Mouse (Mus musculus) induced T-regulatory cell, adult 2 months (primary cell): Measurements from ENCODE around the gene Aktip.

ENCODE experiments used
- DNase-seq: peaks from one replicate; pipeline ENCODE4 v3.0.0-alpha.2; 2012; ENCODE audit warnings: low read depth

The Aktip gene

DNA sequence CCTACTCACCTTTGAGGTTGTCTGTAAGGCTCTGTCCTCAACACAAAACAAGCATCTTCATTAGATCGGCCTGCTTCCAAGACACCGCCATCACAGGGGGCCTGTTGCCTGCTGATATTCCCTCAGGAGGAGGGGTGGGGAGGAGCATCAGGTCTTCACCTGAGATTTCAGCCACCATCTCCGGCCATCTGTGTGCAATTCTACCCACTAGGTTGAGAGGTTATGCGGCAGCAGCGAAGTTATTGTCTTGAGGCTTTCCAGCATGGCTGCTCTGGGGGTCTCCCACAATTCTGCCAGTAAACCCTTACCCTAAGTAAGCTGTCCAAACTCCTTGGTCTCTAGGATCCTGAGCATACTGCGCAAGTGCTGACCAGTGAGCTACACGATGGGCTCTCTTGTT lies at the start of gene Aktip:
Aktip (minus strand) TSS at position 101 of the 400 bp plus-strand sequence.
- DNase-seq, result no peak

DNA sequence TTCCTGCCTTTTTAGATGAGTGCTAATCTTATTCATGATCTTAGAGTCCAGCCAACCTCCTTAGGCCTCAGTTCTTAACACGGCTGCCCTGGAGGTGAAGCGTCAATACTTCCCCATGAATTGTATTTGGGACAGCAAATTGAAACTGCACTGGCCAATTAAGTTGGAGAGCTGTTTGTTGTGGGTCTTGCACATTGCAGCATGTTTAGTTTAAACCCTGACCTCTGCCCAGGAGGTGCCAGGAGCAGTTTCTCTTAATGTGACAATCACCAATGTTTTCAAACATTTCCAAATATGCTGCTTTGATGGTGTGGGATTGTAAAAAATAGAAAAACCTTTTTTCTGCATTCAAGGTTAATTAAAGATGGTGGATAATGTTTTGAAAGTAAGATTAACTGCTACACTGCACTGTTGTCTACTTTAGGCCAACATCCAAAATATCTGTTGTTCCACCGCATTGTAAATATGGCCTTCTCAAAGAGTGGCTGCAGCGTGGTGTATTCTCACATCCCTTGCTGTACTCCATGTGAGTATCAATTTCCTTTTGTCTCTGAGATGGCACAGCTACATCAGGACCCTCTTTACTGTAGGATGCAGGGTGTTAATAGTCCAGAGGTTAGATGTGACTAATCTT lies 46.2 kb upstream of the Aktip start:
- no peak for DNase-seq

DNA sequence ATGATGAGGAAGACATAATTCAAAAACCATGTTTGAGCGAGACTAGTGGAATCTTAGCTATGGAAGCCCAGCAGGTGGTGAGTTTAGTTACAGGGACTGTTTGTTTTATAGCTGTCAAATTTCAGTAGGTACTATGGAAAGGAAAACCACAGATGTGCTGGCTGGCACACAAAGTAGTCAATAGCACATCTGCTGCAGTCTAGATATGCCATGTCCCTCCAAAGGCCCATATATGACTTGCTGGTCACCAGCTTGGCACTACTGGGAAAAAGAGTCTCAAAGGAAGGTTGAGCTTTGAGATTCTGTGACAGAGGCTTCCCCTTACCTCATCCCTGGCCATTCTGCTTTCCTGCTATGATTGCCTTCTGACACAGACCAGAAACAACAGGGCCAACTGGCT lies 42.9 kb upstream of the Aktip start:
- no peak for DNase-seq

DNA sequence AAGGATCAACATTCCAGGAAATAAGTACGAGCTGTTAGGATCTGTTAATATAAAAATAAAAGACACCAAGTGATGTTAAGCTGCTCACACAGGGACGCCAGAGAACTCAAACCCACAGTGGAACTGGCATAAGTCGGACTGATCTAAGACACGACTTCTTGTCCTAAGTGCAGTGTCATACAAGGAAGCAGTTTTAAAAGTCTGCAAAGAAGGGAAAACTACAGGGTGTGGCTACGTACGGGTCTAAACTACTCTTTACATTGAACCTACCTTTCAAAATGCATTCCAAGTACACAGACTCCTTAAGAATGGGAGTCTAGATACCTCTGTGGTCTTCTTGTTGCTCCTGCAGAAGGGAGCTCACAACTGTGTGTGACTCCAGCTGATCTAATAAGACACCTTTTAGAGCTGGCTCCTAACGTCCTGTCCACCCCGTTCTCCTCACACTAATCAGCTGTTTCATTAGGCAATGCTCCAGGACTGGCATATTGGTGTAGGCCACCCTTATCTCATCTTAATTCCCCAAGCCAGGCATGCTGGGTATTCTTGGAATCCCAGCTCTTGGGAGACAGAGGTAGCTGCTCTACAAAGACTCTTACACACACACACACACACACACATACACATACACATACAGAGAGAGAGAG lies 42.2 kb upstream of the Aktip start:
- DNase-seq, result no peak

DNA sequence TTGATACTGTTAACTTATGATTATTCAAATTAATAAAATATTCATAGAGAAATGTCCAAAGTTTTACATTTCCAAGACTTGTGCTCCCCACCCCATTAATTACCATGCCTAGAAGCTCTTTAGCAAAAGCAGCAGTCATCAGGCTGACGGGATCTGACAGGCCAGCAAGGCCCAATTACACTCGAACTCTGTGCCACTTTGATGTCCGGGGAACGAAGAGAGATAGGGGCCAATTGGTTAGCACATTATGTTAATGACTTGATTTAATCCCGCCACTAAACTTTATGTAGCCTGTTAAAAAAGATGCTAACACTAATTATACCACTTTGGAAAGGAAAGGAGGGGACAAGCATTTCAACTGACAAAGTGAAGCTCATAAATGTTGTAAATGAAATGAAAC lies 41.6 kb upstream of the Aktip start:
- no peak for DNase-seq

DNA sequence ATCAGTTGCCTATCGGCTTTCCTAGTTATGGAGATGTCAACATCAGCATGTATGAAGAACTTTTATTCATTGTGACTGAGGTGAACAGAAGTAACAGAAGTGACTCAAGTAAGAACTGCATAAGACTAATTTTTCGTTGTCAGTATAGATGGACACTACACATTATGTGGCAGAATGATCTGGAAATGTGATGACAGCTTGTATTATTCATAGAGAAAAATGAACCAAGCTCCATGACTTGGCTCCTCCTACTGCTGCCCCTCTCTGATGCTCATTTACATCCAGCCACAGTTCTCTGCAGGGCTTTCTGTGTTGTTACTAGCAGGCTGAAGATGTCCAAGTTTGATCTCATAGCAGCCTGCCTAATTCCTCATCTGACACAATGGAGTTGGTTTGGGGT lies 37.4 kb upstream of the Aktip start:
- DNase-seq, result no peak

DNA sequence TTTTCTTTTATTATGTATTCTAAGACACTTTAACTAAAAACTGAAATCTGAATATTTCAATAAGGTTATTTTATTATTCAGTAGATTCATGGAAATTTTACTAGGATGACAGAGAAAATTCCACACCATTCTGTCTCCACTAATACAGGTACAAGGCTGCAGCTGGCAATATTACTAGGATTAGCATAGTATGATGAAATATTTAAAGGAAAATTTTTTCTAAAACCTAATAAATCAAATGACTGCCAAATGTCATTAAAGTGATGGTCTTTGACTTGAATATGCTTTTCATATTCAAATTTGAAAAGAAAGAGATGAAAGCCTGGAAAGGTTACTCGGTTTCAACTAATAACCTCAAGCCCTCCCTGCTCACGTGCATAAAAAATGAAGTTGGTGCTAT lies 34.3 kb upstream of the Aktip start:
- no peak for DNase-seq

DNA sequence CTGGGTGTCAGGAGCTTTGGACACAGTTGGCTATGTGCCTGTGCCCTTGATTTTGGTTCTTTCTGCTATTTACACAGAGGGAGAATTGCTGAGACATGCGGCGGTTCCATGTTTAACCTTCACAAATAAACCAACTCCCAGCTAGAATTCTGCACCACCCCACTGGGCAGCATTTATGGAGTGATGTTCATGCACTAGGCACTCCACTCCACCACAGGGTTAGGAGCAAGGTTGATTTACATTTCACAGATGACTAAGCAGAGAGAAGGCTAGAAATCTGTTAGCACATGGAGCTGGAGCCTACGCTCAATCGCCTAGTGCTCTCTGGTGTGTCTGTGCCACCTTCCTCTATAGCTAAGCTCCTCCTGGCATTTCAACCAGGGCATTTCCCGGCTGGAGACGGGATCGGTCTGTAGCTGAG lies 27.7 kb upstream of the Aktip start:
- no peak for DNase-seq

DNA sequence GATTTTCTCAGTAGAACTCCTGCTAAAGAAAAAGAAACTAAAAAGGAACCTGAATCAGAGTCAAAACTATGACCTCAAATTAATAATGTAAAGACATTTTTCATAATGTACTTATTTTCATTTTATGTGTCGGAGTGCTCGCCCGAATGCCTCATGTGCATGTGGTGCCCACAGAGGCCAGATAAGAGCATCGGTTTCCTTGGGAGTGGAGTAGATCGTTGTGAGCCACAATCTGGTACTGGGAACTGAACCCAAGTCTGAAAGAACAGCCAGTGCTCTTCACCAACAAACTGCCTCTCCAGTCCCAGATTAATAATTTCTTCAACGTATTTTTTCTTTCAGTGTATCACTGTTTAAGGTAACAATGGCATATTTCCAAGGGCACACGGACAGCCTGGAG lies 24.5 kb upstream of the Aktip start:
- no peak for DNase-seq

DNA sequence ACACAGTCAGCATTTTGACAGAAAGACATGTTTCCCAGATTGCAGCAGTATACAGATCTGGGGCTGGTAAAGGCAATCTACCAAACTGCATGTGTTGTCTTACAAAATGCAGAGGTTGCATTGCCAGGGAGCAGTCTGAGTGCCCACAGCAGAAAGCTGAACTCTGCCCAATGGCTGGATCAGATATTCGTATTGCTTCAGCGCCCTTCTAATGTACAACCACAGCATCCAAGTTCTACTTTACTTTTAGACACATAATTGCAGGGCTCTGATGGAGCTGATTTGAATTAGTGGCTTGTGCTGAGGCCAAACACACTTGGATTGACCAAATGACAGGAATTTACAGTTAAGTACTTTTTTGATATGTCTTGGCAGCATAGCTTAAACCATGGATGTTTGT lies 22.1 kb upstream of the Aktip start:
- DNase-seq, result no peak

DNA sequence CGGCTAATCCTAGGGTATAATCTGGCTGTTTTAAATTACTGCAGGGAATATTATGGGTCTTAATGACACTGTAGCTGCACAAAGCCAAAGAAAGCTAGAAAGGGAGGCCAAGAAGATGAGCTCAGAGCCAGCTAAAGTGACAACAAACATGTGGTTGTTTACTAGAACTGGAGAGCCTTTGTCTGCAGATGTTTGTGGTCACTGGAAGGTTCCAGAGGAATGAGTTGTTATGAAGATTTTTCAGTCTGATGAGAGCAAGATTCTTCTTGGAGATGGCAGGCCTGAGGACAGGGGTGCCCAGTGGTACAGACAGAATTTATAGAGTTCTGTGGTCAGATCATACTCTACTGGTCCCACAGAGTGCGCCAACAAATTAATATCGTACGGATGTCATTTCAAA lies 18.5 kb upstream of the Aktip start:
- no peak for DNase-seq

DNA sequence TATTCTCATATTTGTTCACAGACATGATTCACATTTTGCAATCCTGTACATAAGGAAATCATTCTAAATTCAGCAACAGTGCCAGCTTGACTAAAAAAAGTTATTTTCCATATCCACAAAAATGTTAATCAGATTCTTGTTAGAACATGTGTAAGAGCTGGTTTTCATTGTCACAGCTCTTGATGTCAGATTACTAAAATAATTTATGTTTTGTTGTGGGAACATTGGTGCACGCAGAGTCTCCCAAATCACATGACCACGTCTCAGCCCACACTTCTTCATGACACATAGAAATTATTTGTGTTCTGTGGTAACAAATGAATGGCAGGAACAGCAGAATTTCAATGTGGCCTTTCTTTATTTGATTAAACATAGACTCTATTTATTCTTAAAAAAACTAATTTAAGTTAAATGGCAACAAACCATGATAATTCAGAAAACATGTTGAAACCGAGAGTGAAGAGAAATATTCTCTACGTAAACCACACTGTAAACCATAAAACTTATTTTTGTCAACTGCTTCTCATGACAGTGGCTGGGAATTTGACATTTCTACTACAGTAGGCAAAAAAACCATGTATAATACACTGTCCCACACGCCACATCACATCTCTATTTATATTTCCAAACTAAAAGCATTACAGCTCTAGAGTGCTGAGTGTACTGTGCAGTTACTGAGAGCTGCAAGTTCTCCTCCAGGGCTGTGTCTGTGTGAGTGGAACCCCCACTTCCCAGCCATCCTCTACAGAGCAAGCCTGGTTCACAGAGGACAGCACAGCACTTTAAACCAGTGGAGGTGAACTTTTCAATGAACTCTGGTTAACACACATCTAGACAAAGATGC lies 17.5 kb upstream of the Aktip start:
- DNase-seq, result no peak

DNA sequence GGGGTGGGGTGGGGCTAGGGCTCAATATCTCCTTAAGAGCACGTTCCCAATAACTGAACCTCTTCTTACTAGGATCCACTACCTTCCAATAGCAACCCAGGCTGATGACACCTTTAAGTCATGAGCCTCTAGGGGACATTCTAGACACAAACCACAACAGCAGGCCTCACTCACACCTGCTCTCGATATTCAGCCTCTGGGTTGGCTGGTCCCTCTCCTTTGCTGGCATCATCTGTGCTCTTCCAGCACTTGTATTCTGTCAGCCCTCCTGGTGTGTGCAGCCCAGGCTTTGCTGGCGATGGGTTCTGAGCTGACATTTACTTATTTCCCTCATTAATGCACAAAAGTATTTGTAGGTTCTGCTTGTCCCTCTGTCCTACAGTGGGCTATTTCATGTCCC lies 14.5 kb upstream of the Aktip start:
- DNase-seq, result no peak

DNA sequence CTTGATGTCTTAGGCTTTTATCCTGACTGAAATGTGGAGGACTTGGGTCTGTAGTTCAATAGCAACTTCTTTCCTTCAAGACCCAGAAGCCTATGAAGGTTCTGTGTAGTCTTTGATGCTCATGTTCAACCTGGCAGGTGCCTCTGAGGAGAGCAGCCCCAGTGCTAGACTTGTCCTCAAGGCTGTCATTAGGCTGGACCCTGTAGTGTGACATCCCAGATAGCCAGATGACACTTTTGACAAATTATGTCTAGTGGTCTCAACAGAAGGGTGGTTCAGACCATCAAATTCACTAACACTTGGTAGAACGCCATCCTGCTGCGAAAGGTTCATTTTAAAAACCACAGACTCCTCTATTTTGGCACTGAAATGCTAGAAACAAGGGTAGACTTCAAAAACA lies 13.2 kb upstream of the Aktip start:
- DNase-seq, result no peak

DNA sequence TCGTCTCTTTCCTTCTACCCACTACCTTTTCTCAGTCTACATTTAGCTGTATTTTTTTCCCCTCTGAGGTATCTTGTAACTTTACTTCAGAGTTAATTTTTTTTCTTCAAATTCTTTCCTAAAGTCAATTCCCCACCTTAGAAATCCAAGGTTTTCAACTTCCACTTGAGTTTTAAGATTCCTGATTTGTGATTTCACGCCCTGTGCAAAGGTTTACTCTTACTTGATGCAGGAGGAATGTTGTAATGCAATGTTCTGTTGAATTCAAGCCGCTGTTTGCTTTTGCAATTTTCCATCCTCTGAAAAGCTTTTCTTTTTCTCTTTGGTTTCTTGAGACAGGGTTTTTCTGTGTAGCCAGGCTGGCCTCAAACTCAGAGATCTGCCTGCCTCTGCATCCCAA lies 9.9 kb upstream of the Aktip start:
- DNase-seq, result no peak

DNA sequence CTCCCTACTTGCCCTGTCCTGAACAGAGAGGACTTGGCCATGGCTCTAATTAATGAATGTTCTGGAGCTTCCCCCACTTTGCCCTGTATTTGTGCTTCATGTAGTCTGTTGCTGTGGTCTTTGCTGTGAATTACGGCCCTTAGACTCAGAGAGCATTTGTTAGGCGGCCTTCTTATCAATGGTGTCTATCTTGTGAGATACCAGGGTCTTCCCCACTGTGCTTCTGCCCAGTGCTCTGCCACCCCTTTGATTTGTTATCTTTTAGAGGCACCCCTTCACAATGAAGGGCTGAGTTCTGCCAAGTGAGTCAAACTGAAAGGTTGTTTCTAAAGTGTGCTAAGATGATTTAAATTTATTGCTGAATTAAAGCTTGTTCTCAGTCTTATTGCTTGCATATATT lies 7.9 kb upstream of the Aktip start:
- no peak for DNase-seq

DNA sequence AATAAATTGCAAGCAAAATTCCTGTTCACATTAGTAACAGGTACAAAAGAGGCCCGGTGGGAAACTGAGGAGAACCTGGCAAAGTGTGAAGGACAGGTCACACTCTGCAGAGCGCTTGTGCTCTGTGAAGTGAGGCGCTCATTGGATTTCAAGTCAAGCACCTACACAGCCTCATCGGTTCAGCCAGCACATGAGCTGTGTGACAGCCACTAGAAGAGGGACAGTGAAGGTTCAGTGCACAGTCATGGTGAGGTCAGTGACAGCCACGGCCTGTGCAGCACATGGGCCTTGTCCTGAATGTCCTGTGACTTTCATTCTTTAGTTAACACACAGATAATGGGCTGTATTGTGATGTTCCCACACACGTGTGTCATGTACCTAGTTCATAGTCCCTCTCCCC lies 6.1 kb upstream of the Aktip start:
- no peak for DNase-seq

DNA sequence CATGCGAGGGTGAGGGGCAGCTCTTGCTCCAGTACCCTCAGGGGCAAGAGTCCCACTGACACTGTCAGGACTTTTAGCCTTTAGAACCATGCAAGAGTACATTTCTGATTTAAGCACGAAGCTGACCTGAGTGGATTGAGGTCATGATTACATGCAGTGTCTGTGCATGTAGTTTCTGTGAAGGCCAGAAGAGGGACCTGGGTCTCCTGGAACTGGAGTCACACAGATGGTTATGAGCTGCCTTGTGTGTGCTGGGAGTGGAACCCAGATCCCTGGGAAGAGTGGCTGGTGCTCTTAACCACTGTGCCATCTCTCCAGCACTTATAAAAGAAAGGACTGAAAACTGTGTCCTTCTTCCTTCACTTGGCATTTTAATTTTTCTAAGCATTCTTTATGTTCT lies 1.4 kb upstream of the Aktip start:
- DNase-seq, result no peak

DNA sequence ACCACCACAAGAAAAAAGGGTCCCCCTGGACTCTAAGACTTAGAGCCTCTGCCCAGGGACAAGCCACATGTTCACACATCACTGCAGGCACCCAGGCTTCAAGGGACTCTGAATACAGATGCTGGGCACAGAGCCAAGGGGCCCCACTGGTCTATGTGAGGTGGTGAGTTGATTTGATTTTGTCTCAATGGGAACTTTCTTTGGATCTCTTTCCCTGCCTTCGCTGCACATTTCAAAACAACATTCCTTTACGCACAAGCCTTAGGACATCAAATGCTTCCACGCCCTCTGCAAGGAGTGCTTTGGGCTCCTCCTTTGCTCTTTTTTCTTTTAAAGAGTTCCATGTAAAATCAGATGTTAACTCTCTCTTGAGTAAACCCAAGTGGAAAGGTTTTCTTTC lies 1.7 kb downstream of the Aktip start:
- DNase-seq, result no peak

DNA sequence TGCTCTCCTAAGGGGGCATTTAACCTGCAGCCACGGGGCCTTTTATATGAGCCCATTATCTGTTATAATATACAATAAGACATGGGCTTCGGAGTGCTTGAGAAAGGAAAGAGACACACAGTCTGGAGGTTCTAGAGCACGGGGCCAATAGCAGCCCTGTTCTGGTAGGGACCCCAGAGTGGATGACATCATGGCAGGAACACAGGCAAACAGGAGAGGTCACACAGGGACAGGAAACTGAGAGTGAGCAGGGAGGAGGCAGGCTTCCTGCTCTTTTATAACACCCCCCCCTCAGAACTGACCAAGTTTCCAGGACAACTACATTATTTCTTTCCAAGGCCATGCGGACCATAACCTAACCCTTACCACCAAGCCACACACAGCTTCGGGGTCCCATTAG lies 2.5 kb downstream of the Aktip start:
- DNase-seq, result peak; percentile 7

DNA sequence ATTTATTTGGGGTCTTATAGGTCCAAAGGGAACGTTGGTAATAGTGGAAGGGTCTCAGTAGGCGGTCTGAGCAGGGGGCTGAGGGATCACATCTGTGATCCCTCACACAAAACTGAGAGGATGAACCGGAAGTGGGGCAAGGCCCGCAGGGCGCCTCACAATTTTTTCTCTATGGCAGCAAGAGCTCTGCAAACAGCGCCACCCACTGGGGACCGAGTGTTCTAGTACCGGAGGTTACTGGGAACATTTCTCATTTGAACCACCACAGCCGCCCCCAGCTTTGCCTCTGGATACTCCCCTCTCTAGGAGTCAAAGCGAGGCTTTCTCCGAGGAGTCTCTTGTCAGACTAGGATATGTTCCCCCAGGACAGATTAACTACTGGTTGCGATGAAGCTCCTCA lies 3.1 kb downstream of the Aktip start:
- DNase-seq, result no peak

DNA sequence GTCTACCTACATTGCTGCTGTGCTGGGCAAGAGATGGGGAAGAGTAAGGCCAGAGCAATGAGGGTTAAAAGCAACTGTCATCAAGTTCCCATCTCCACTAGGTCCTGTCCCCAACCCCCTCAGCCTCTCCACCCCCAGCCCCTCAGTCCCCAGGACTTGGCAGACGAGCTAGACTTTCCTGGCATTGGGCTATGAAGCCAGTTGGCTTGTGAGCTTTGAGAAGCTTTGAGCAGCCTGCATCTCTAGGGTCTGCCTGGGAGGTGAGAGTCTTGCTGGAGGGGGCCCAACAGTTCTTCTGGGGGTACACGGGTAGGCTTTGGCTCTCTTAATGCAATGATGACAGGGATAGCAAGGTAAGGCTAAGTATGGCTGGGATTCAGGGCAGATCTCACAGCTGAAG lies 5.7 kb downstream of the Aktip start:
- no peak for DNase-seq

DNA sequence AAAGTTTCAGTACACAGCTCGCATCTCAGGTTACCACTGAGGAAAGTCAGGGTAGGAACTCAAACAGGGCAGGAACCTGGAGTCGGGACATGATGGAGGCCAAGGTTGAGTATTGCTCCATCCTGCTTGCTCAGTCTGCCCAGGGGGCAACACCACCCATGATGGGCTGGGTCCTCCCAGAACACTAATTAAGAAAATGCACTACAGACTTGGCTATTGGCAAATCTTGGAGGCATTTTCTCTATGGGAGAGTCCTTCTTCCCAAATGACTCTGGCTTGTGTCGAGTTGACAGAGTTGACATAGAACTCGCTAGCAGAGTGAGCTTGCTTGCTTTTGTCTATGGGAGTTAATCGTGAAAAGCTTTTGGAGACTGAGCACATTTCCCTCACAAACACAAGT lies 6.8 kb downstream of the Aktip start:
- DNase-seq, result no peak
